Mouse (Mus musculus) ES-E14 (cell line): Measurements from ENCODE around the gene Il34.

Source experiments
- CHD2 ChIP-seq: IDR thresholded peaks from 2 replicates; pipeline ENCODE4 v1.6.1; 2014; ENCODE audit warnings: mild to moderate bottlenecking, low read depth, low read length, inconsistent platforms
- HCFC1 ChIP-seq: IDR thresholded peaks from 2 replicates; pipeline ENCODE4 v1.6.1; 2012; ENCODE audit warnings: low read length, inconsistent platforms, borderline replicate concordance; ENCODE audit not compliant: insufficient read depth
- MAFK ChIP-seq: IDR thresholded peaks from 2 replicates; pipeline ENCODE4 v1.6.1; 2014; ENCODE audit warnings: mild to moderate bottlenecking, low read depth, low read length, inconsistent platforms; ENCODE audit not compliant: insufficient read depth
- ZNF384 ChIP-seq: IDR thresholded peaks from 2 replicates; pipeline ENCODE4 v1.6.1; 2012; ENCODE audit warnings: low read depth, low read length, inconsistent platforms

DNA sequence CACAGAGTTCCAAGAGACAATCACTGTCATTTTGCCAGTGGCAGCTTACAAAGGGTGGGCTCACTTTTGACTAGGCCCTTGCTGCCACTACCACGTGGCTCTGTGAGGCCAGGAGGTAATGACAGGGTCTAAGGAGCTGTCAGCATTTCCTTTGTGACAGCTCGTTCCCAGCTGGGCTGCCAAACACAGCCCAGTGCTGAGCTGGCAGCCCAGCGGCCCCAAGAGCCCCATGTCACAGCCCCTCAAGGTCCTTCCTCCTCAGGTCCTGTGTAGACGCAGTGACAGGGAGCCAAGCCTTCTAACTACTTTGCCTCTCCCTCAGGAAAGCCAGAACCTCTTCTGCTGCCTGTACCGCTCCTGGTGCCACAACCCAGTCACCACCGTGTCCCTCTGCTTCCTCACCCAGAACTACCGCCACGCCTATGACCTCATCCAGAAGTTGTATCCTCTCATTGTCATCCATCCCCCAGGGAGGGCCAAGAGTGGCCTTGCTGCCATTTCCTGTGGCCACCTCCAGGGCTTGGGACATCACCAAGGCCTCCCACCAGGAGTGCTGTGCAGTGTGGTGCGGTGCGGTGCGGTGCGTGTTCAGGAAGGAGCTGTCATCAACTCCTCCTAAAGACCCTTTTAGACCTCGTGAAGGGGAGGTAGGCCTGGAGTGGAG, 94.3 kb downstream of the Il34 start:
- TF ChIP-seq MAFK = no peak
- TF ChIP-seq HCFC1 = no peak
- TF ChIP-seq CHD2 = no peak
- TF ChIP-seq ZNF384 = no peak
